Mouse (Mus musculus) hindbrain, embryonic 14.5 days (tissue): ENCODE measurements around the gene Jak1. TPM values are rescaled to one million over a fixed set of nuclear protein-coding genes. Genes with fewer than 3 reads are reported as not detected.

Experiments used
- ATAC-seq: fragments of 200-750 bp; cut with Nextera tagmentation; 2 replicates; pipeline ENCODE4 v1.8.0; 2017; ENCODE audit warnings: moderate number of reproducible peaks, mild to moderate bottlenecking, moderate TSS enrichment, moderate library complexity; ENCODE audit not compliant: low FRiP score
- DNase-seq: peaks from one replicate; pipeline ENCODE4 v3.0.0-alpha.2; 2015; ENCODE audit warnings: low spot score
- H3K27ac ChIP-seq: fragments of 300-500 bp; sonication (generic); 2 replicates; pipeline ENCODE4 v1.5.1; 2014; ENCODE audit warnings: mild to moderate bottlenecking, moderate library complexity
- H3K27me3 ChIP-seq: fragments of 300-500 bp; sonication (generic); 2 replicates; pipeline ENCODE4 v1.6.1; 2014; ENCODE audit warnings: mild to moderate bottlenecking, low read length, mixed read lengths; ENCODE audit not compliant: control insufficient read depth, insufficient read depth
- H3K36me3 ChIP-seq: fragments of 300-500 bp; sonication (generic); replicated peaks from 2 replicates; pipeline ENCODE4 v1.6.1; 2014; ENCODE audit not compliant: control insufficient read depth, insufficient read depth
- H3K4me1 ChIP-seq: fragments of 300-500 bp; sonication (generic); replicated peaks from 2 replicates; pipeline ENCODE4 v1.6.1; 2014; ENCODE audit warnings: antibody characterized with exemption, low read length, mixed read lengths; ENCODE audit not compliant: control insufficient read depth, insufficient read depth
- H3K4me2 ChIP-seq: fragments of 300-500 bp; sonication (generic); replicated peaks from 2 replicates; pipeline ENCODE4 v1.6.1; 2014; ENCODE audit warnings: mild to moderate bottlenecking, moderate library complexity
- H3K4me3 ChIP-seq: fragments of 300-500 bp; sonication (generic); replicated peaks from 2 replicates; pipeline ENCODE4 v1.5.1; 2014; ENCODE audit warnings: mild to moderate bottlenecking, low read length
- H3K9ac ChIP-seq: fragments of 300-500 bp; sonication (generic); 2 replicates; pipeline ENCODE4 v1.6.1; 2014
- H3K9me3 ChIP-seq: fragments of 300-500 bp; sonication (generic); 2 replicates; pipeline ENCODE4 v1.6.1; 2016; ENCODE audit warnings: low read length; ENCODE audit not compliant: control insufficient read depth
- WGBS: fragments of 180-500 bp; shearing (Covaris S2); extraction: QIAGEN DNeasy Blood & Tissue Kit; methylation state at CpG from one replicate; pipeline ENCODE4 v1.1.7; 2014; 5-methylcytosine and 5-hydroxymethylcytosine counted together
- polyA plus RNA-seq: library from polyadenylated mRNA; unstranded; fragments of >200 nt; fragmentation: Nextera tagmentation; extraction: Ambion mirVana; gene quantifications from 2 replicates; pipeline ENCODE4 v1.2.1, GENCODE M21; 2014

Jak1 gene
- polyA plus RNA-seq, 1 experiment from 2014 or later, result 100 TPM

DNA sequence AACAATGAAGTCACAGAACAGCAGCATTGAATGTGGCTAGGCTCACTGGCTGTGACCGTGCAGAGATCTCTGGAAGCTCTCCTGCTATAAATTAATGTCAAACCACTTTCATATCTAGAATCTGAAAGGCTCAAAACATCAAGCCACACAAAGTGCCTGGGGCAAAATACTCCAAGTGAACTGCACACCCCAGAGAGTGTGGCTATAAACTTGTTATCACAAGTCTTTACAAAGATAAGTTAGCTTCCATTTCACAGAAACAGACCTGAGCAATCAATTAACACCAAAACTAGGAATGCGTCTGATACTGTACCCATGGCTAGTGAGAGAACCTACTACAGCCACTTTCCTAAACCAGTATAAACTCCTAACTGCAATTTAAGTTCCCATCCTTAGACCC is 17.7 kb downstream of the Jak1 start:
- ATAC-seq (no peak), DNase-seq (no peak)
- Histone ChIP-seq H3K4me1 (no peaks in the 10 kb centered on the region), H3K4me2 (no peak overlapping the region), H3K27ac (no peak overlapping the region), H3K4me3 (no peak overlapping the region), H3K36me3 (no peaks in the 10 kb centered on the region), H3K9me3 (no peaks in the 10 kb centered on the region), H3K27me3 (no peaks in the 10 kb centered on the region), H3K9ac (no peak overlapping the region)
- 81% methylated on average over 2 of the region's 2 CpGs for WGBS

DNA sequence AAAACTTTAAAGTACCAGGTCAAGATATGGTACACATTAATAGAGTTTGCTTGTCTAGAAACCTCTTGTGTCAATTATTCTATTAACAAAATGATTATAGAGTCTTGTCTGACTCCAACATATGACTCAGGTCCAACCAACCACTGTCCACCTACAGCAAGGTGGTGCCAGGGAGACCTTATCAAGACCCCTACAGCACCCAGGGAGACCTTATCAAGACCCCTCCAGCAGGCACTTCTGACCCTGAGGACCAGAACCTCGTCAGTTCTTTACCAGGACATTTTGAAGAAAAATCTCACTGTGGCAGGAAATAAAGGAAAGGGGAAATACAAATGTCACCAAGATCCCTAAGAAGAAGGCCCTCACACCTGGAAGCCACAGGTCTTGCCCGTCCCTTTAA is 18.5 kb downstream of the Jak1 start:
- Histone ChIP-seq H3K36me3 (no peaks in the 10 kb centered on the region), H3K4me1 (no peaks in the 10 kb centered on the region), H3K27me3 (no peaks in the 10 kb centered on the region), H3K9ac (no peak overlapping the region), H3K9me3 (no peaks in the 10 kb centered on the region), H3K27ac (no peak overlapping the region), H3K4me2 (no peak overlapping the region), H3K4me3 (no peak overlapping the region)
- DNase-seq (no peak), ATAC-seq (no peak)
- 81% methylated on average over 2 of the region's 2 CpGs for WGBS

GRCm38 (mm10) chr4:101244257-101245011 is 20.6 kb downstream of the Jak1 start:
- Histone ChIP-seq H3K9me3 (no peaks in the 10 kb centered on the region), H3K27ac (no peak overlapping the region), H3K27me3 (no peaks in the 10 kb centered on the region), H3K36me3 (no peaks in the 10 kb centered on the region), H3K4me1 (no peaks in the 10 kb centered on the region), H3K4me2 (no peak overlapping the region), H3K9ac (no peak overlapping the region), H3K4me3 (no peak overlapping the region)
- no peak for ATAC-seq
- WGBS, result 74% methylated on average over 6 of the region's 6 CpGs
- no peak for DNase-seq

DNA sequence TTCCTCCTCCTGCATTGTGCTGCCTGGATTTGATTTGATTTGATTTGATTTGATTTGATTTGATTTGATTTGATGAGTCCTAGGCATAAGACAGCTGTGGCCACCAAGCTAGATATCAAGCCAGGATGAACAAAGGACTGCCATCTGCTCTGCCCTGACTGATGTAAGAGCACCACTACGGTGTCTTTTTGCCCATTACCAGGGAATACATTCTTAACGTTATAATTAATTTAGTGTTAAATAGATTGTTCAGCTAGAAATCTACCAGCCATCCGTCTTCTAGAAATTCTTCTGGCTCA is 24.3 kb downstream of the Jak1 start:
- ATAC-seq, result no peak
- 49% methylated on average over 3 of the region's 3 CpGs for WGBS

GRCm38 (mm10) chr4:101240163-101240874 is 24.8 kb downstream of the Jak1 start:
- DNase-seq (no peak), ATAC-seq (no peak)
- Histone ChIP-seq H3K4me1 (no peaks in the 10 kb centered on the region), H3K4me2 (no peak overlapping the region), H3K36me3 (no peaks in the 10 kb centered on the region), H3K27ac (no peak overlapping the region), H3K9ac (no peak overlapping the region), H3K4me3 (no peak overlapping the region), H3K9me3 (no peaks in the 10 kb centered on the region), H3K27me3 (no peaks in the 10 kb centered on the region)
- 75% methylated on average over 5 of the region's 5 CpGs for WGBS

More for the DNA sequence above, 24.3 kb downstream of the Jak1 start:
- Histone ChIP-seq H3K4me1 (no peaks in the 10 kb centered on the region), H3K4me2 (no peak overlapping the region), H3K27ac (no peak overlapping the region), H3K9me3 (no peaks in the 10 kb centered on the region), H3K27me3 (no peaks in the 10 kb centered on the region), H3K4me3 (no peak overlapping the region), H3K36me3 (no peaks in the 10 kb centered on the region), H3K9ac (no peak overlapping the region)
- no peak for DNase-seq

DNA sequence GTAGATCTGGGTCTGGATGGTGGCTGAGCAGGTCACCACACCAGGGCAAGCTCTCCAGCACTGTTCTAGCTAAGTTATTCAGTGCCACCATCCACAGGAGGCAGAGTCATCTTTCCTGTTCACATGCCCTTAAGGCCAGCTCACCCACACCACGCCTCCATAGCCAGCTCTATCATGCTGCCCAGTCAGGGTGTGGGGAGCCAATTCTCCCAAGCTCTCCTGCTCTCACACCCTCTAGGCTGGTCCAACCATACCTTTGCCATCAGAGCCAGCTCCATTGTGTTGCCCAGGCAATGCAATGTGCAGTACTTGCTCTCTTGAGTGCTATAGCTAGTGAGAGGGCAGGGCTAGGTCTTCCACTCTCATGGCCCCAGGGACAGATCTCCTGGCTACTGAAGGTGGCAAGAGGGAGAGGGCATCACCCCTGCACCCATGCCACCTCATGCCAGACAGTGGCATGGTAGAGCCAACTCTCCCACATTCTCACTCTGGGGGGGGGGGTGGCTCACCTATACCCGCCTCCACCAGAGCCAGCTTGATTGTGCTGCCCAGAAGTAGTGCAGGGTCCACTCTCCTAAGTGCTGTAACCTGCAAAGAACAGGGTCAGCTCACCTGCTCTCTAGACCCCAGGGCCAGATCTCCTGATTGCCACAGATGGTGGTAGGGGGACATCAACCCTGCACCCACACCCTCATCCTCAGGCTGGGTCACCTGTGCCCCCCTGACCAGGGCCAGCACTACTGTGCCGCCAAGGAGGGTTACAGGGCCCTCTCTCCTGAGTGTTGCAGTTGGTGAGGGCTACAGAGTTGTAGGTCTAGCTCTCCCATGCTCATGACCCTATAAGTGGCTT is 25.5 kb downstream of the Jak1 start:
- ATAC-seq (no peak; the same call in 1 of the 2 replicates), DNase-seq (no peak)
- Histone ChIP-seq H3K36me3 (no peaks in the 10 kb centered on the region), H3K27ac (no peak overlapping the region), H3K9ac (no peak overlapping the region), H3K4me2 (no peak overlapping the region), H3K4me1 (no peaks in the 10 kb centered on the region), H3K4me3 (no peak overlapping the region), H3K27me3 (no peaks in the 10 kb centered on the region), H3K9me3 (no peaks in the 10 kb centered on the region)
- WGBS, result 90% methylated on average over 3 of the region's 3 CpGs

DNA sequence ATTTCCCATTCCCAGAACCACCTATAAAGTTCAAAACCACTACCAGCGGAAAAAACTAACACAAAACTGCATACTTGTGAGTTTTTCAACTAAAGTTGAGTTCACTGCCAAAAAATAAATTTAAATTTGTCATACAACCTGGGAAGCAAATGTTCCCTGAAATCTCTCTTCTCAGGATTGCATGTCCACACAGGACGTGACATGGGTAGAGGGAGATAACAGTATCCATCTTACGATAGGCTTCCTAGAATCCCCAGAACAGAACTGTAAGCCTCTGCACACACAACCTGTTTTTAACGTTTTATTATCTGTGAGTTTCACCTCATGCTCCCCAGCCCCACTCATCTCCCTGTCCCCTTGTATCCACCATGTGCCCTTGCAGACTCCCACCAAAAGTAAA is 26.5 kb downstream of the Jak1 start:
- Histone ChIP-seq H3K4me2 (no peak overlapping the region), H3K9ac (no peak overlapping the region), H3K4me1 (no peaks in the 10 kb centered on the region), H3K27me3 (no peaks in the 10 kb centered on the region), H3K27ac (no peak overlapping the region), H3K9me3 (no peaks in the 10 kb centered on the region), H3K36me3 (no peaks in the 10 kb centered on the region), H3K4me3 (no peak overlapping the region)
- ATAC-seq (no peak), DNase-seq (no peak)
- WGBS, result 91% methylated on average over 4 of the region's 4 CpGs

- H3K9ac ChIP-seq, result no peak overlapping the region
- H3K4me2 ChIP-seq, result no peak overlapping the region
- H3K4me3 ChIP-seq, result no peak overlapping the region
- H3K36me3 ChIP-seq, result no peaks in the 10 kb centered on the region
- ATAC-seq (no peak), DNase-seq (no peak)
- H3K9me3 ChIP-seq, result no peaks in the 10 kb centered on the region
- no peaks in the 10 kb centered on the region for H3K4me1 ChIP-seq
- no peaks in the 10 kb centered on the region for H3K27me3 ChIP-seq
- 88% methylated on average over 6 of the region's 6 CpGs for WGBS
- H3K27ac ChIP-seq, result no peak overlapping the region
These were observed 28.3 kb downstream of the Jak1 start for GRCm38 (mm10) chr4:101236797-101237196.

DNA sequence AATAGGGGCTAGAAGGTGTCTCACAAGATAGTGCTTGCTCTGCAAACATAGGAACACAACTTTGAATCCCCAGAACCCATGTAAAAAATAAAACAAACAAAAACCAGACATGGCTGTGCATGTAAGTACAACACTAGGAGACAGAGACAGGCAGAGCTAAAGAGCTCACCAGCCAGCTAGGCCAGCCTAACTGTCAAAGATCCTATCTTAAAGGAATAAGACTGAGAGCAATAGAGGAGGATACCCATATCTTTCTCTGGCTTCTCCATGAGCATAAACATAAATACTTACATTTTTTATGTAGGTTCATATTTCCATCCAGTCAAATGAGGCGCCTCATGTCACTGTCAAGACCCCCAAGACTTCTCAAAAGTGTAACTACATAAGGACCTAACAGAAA is 29.1 kb downstream of the Jak1 start:
- no peaks in the 10 kb centered on the region for H3K9me3 ChIP-seq
- WGBS, result 90% methylated on average over 1 of the region's 1 CpGs
- no peaks in the 10 kb centered on the region for H3K4me1 ChIP-seq
- ATAC-seq (no peak), DNase-seq (no peak)
- H3K4me3 ChIP-seq, result no peak overlapping the region
- H3K27ac ChIP-seq, result no peak overlapping the region
- no peak overlapping the region for H3K4me2 ChIP-seq
- H3K36me3 ChIP-seq, result no peaks in the 10 kb centered on the region
- no peak overlapping the region for H3K9ac ChIP-seq
- H3K27me3 ChIP-seq, result no peaks in the 10 kb centered on the region
